Mouse (Mus musculus): ENCODE data around the gene Zfp282.

DNA sequence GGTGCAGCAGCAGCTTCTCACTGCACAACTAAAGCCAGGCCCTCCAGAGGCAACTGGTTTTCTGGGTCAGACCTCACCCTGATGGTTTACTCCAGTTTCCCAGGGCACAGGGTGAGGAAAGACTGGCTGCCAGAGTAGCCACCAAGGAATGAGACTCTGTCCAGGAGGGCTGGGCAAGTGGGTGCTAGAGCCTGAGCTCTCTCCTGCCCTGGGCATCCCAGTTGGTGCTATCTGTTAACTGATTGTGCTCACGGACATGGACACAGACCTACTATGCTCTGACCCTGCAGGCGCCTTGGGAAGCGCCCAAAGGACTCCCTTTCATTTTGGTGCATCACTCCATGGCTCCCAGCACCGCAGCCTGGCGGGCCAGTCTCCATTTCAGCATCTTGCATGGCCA is 29.3 kb downstream of the Zfp282 start:
- TF ChIP-seq GATA1 (IDR thresholded peaks at IDR 0.05; ENCODE audit: low read length) (no peak), TAL1 (IDR thresholded peaks at IDR 0.05; ENCODE audit: low read length) (no peak)
